Mouse (Mus musculus) intestine, embryonic 14.5 days (tissue): ENCODE results near the gene Inhbb. TPM values are rescaled to one million over a fixed set of nuclear protein-coding genes. Genes with fewer than 3 reads are reported as not detected.

Experiments
- ATAC-seq: fragments of 200-750 bp; cut with Nextera tagmentation; replicated peaks from 2 replicates; pipeline ENCODE4 v1.8.0; 2017; ENCODE audit warnings: low read depth, moderate number of reproducible peaks, moderate TSS enrichment, moderate library complexity; ENCODE audit not compliant: low FRiP score, low TSS enrichment
- DNase-seq: peaks from one replicate; pipeline ENCODE4 v3.0.0-alpha.2; 2018; ENCODE audit warnings: low spot score
- H3K27ac ChIP-seq: fragments of 300-500 bp; sonication (generic); 2 replicates; pipeline ENCODE4 v1.5.1; 2014; ENCODE audit warnings: low read depth, mild to moderate bottlenecking, control low read depth
- H3K27me3 ChIP-seq: fragments of 300-500 bp; sonication (generic); replicated peaks from 2 replicates; pipeline ENCODE4 v1.6.1; 2014; ENCODE audit warnings: low read length, control low read depth; ENCODE audit not compliant: control insufficient read depth, insufficient read depth
- H3K36me3 ChIP-seq: fragments of 300-500 bp; sonication (generic); 2 replicates; pipeline ENCODE4 v1.6.1; 2014; ENCODE audit warnings: low read length, control low read depth; ENCODE audit not compliant: control insufficient read depth, insufficient read depth
- H3K4me1 ChIP-seq: fragments of 300-500 bp; sonication (generic); replicated peaks from 2 replicates; pipeline ENCODE4 v1.6.1; 2014; ENCODE audit warnings: low read length, control low read depth, mixed read lengths; ENCODE audit not compliant: control insufficient read depth, insufficient read depth
- H3K4me2 ChIP-seq: fragments of 300-500 bp; sonication (generic); 2 replicates; pipeline ENCODE4 v1.6.1; 2014; ENCODE audit warnings: low read length
- H3K4me3 ChIP-seq: fragments of 300-500 bp; sonication (generic); 2 replicates; pipeline ENCODE4 v1.5.1; 2014; ENCODE audit warnings: low read depth, low read length, control low read depth, mixed read lengths
- H3K9ac ChIP-seq: fragments of 300-500 bp; sonication (generic); 2 replicates; pipeline ENCODE4 v1.6.1; 2014; ENCODE audit warnings: mild to moderate bottlenecking, low read length
- H3K9me3 ChIP-seq: fragments of 300-500 bp; sonication (generic); 2 replicates; pipeline ENCODE4 v1.6.1; 2016; ENCODE audit warnings: low read length, control low read depth; ENCODE audit not compliant: control insufficient read depth
- WGBS: fragments of 180-500 bp; shearing (Covaris S2); extraction: QIAGEN DNeasy Blood & Tissue Kit; methylation state at CpG from one replicate; pipeline ENCODE4 v1.1.7; 2014; 5-methylcytosine and 5-hydroxymethylcytosine counted together
- polyA plus RNA-seq: library from polyadenylated mRNA; unstranded; fragments of >200 nt; fragmentation: Nextera tagmentation; extraction: Ambion mirVana; gene quantifications from 2 replicates; pipeline ENCODE4 v1.2.1, GENCODE M21; 2014

Gene Inhbb
- polyA plus RNA-seq, 1 experiment from 2014 or later = 0.08 TPM

GRCm38 (mm10) chr1:119415151-119415550 lies 6.9 kb downstream of the Inhbb start:
- Histone ChIP-seq H3K4me1 (no peaks in the 10 kb centered on the region), H3K27me3 (peaks cover 34% of the 10 kb centered on the region), H3K36me3 (no peaks in the 10 kb centered on the region), H3K4me3 (no peak overlapping the region), H3K9me3 (no peaks in the 10 kb centered on the region), H3K4me2 (no peak overlapping the region), H3K9ac (no peak overlapping the region), H3K27ac (no peak overlapping the region)
- DNase-seq = no peak
- no peak for ATAC-seq
- WGBS = 79% methylated on average over 8 of the region's 8 CpGs

GRCm38 (mm10) chr1:119410661-119411060 lies 11.4 kb downstream of the Inhbb start:
- DNase-seq = no peak
- 89% methylated on average over 5 of the region's 5 CpGs for WGBS
- Histone ChIP-seq H3K27me3 (no peaks in the 10 kb centered on the region), H3K4me3 (no peak overlapping the region), H3K4me2 (no peak overlapping the region), H3K9me3 (no peaks in the 10 kb centered on the region), H3K9ac (no peak overlapping the region), H3K27ac (no peak overlapping the region), H3K4me1 (no peaks in the 10 kb centered on the region), H3K36me3 (no peaks in the 10 kb centered on the region)
- no peak for ATAC-seq

DNA sequence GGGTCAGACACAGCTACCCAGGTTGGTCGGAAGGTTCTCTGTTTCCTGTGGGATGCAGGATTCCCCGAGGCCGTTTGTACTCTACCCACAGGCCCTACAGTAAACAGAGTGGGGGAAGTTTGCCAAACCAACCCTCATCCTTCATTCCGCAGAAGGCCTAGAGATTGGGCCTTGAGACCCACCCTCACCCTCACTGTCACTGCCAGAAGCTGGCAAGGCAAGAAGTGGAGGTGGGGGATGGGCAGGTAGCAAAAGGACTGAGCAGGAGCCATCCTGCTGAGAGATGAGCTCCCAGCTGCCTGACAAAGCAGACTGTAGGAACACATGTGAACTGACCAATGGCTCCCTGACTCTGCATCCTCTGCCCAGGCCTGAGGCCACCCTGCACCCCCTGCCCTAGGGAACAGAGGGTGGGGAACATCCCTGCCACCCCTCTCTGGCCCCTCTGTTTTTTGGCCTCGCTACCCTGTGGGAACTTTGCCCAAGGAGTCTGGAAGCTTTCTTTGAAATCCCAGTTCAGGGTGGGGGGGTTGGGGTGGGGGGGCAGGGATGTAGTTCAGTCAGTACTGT lies 12.4 kb downstream of the Inhbb start:
- H3K27ac ChIP-seq = no peak overlapping the region
- no peaks in the 10 kb centered on the region for H3K36me3 ChIP-seq
- no peaks in the 10 kb centered on the region; the same call in 1 of the 2 replicates for H3K4me1 ChIP-seq
- ATAC-seq (no peak), DNase-seq (no peak)
- H3K9ac ChIP-seq = no peak overlapping the region
- H3K4me3 ChIP-seq = no peak overlapping the region
- no peak overlapping the region for H3K4me2 ChIP-seq
- no peaks in the 10 kb centered on the region for H3K9me3 ChIP-seq
- WGBS = 54% methylated on average over 5 of the region's 5 CpGs
- H3K27me3 ChIP-seq = no peaks in the 10 kb centered on the region

DNA sequence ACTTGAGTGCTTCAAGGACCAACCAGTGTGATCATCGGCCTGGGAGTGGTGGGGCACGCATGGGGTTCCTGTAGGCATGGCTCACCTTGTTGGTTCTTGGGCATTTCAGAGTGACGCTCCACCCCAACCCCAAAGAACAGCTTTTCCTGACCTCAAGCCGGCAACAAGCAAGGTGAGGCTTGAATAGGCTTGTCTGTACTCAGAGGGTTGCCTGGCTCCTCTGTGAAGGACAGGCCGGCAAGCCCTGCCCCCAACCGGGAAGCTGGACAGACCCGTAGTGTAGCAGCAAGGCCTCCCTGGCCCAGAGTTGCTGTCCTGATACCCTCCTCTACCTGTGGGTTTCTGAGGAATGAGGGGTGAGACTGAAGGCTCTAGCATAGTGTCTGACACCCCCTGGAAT lies 12.9 kb downstream of the Inhbb start:
- DNase-seq (no peak), ATAC-seq (no peak)
- Histone ChIP-seq H3K27ac (no peak overlapping the region), H3K9ac (no peak overlapping the region), H3K4me1 (no peaks in the 10 kb centered on the region; the same call in 1 of the 2 replicates), H3K4me3 (no peak overlapping the region), H3K36me3 (no peaks in the 10 kb centered on the region), H3K9me3 (no peaks in the 10 kb centered on the region), H3K4me2 (no peak overlapping the region), H3K27me3 (no peaks in the 10 kb centered on the region)
- 79% methylated on average over 7 of the region's 7 CpGs for WGBS

GRCm38 (mm10) chr1:119407691-119408315 lies 14.2 kb downstream of the Inhbb start:
- H3K4me3 ChIP-seq = no peak overlapping the region
- WGBS = 45% methylated on average over 6 of the region's 6 CpGs
- no peaks in the 10 kb centered on the region for H3K9me3 ChIP-seq
- H3K9ac ChIP-seq = no peak overlapping the region
- no peaks in the 10 kb centered on the region for H3K27me3 ChIP-seq
- H3K36me3 ChIP-seq = no peaks in the 10 kb centered on the region
- no peak overlapping the region for H3K4me2 ChIP-seq
- H3K4me1 ChIP-seq = no peaks in the 10 kb centered on the region; the same call in 1 of the 2 replicates
- ATAC-seq (no peak), DNase-seq (no peak)
- no peak overlapping the region for H3K27ac ChIP-seq

- no peaks in the 10 kb centered on the region for H3K27me3 ChIP-seq
- no peaks in the 10 kb centered on the region for H3K36me3 ChIP-seq
- H3K4me1 ChIP-seq = no peaks in the 10 kb centered on the region; the same call in 1 of the 2 replicates
- ATAC-seq (no peak), DNase-seq (no peak)
- no peak overlapping the region for H3K9ac ChIP-seq
- H3K4me3 ChIP-seq = no peak overlapping the region
- no peak overlapping the region for H3K27ac ChIP-seq
- 50% methylated on average over 3 of the region's 3 CpGs for WGBS
- H3K9me3 ChIP-seq = no peaks in the 10 kb centered on the region
- H3K4me2 ChIP-seq = no peak overlapping the region
These were observed 17.2 kb downstream of the Inhbb start for GRCm38 (mm10) chr1:119404798-119405197.

DNA sequence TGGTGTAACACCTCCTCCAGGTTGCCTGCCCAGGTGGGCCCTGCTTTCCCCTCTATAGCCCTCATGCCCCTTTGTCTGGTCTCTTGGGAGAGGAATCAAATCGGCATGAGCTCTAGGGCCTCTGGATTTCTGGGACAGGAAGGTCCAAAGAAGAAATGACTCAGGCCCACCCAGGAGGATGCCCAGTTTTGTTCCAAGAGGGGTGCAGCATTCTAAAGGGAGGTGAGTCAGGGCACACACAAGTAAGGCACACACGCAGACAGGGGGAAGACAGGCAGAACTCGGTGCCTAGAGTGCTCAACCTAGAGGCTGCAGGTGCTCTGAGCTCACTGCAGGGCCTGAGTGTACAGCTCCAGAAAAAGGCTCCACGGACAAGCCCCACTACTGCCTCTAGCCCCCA lies 17.7 kb downstream of the Inhbb start:
- no peaks in the 10 kb centered on the region for H3K9me3 ChIP-seq

GRCm38 (mm10) chr1:119401249-119401648 lies 20.8 kb downstream of the Inhbb start:
- no peak for ATAC-seq
- H3K4me3 ChIP-seq = no peak overlapping the region
- no peaks in the 10 kb centered on the region for H3K36me3 ChIP-seq
- H3K4me2 ChIP-seq = no peak overlapping the region
- no peaks in the 10 kb centered on the region; the same call in 1 of the 2 replicates for H3K4me1 ChIP-seq
- 54% methylated on average over 4 of the region's 4 CpGs for WGBS
- no peak overlapping the region for H3K9ac ChIP-seq
- no peak for DNase-seq
- H3K9me3 ChIP-seq = no peaks in the 10 kb centered on the region
- no peak overlapping the region for H3K27ac ChIP-seq
- H3K27me3 ChIP-seq = no peaks in the 10 kb centered on the region

More for the DNA sequence above, 17.7 kb downstream of the Inhbb start:
- H3K27ac ChIP-seq = no peak overlapping the region
- 89% methylated on average over 4 of the region's 4 CpGs for WGBS
- ATAC-seq = no peak
- H3K4me2 ChIP-seq = no peak overlapping the region
- no peaks in the 10 kb centered on the region for H3K36me3 ChIP-seq
- DNase-seq = no peak
- no peak overlapping the region for H3K4me3 ChIP-seq
- H3K9ac ChIP-seq = no peak overlapping the region
- no peaks in the 10 kb centered on the region; the same call in 1 of the 2 replicates for H3K4me1 ChIP-seq
- H3K27me3 ChIP-seq = no peaks in the 10 kb centered on the region

DNA sequence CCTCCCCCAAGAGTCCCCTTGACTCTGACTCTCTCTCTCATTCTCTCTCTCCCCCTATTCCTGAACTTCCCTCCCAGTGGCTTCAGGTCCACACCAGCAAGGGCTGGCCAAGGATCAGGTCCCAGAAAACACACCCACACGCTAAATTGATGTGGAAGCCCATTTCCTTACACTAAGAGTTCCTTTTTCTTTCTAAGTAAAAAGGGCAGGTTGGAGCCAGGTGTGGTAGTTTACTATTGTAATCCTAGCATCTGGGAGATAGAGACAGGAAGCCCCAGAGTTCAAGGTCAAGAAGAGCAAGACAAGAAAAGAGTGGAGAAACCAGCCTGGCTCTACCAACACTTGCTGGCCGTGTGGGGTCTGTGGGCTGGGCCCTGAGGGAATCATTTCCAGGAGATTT lies 23.4 kb downstream of the Inhbb start:
- no peak for ATAC-seq
- no peak overlapping the region for H3K27ac ChIP-seq
- no peak for DNase-seq
- no peak overlapping the region for H3K9ac ChIP-seq
- no peaks in the 10 kb centered on the region for H3K4me1 ChIP-seq
- no peaks in the 10 kb centered on the region for H3K9me3 ChIP-seq
- H3K4me2 ChIP-seq = no peak overlapping the region
- H3K27me3 ChIP-seq = no peaks in the 10 kb centered on the region
- no peaks in the 10 kb centered on the region for H3K36me3 ChIP-seq
- no peak overlapping the region for H3K4me3 ChIP-seq
- WGBS = 65% methylated on average over 2 of the region's 2 CpGs
